Mouse (Mus musculus) E14TG2a.4 (cell line): ENCODE data around the gene BC049762.

Experiments used
- CTCF ChIP-seq: conservative IDR thresholded peaks from 2 replicates; pipeline ENCODE4 v1.5.1; 2014; ENCODE audit warnings: low read length
- NANOG ChIP-seq: IDR thresholded peaks from 2 replicates; pipeline ENCODE4 v1.6.1; 2014; ENCODE audit warnings: borderline replicate concordance, low read length, mixed read lengths
- POU5F1 ChIP-seq: IDR thresholded peaks from 2 replicates; pipeline ENCODE4 v1.6.1; 2014; ENCODE audit warnings: low read length, borderline replicate concordance

GRCm38 (mm10) chr11:51234626-51235025, 28.2 kb downstream of the BC049762 start:
- TF ChIP-seq CTCF (no peak), NANOG (no peak), POU5F1 (no peak)
